Mouse (Mus musculus) ES-Bruce4 (cell line): Measurements from ENCODE around the gene Atxn7l1. TPM values are rescaled to one million over a fixed set of nuclear protein-coding genes. Genes with fewer than 3 reads are reported as not detected.

ENCODE experiments used
- H3K27ac ChIP-seq: 2 replicates; pipeline ENCODE4 v1.5.1; 2012; ENCODE audit warnings: low read length, inconsistent platforms; ENCODE audit not compliant: insufficient read depth
- H3K27me3 ChIP-seq: 2 replicates; pipeline ENCODE4 v1.6.1; 2012; ENCODE audit warnings: mild to moderate bottlenecking, low read length, inconsistent platforms; ENCODE audit not compliant: control insufficient read depth, poor library complexity, insufficient read depth, severe bottlenecking
- H3K36me3 ChIP-seq: 2 replicates; pipeline ENCODE4 v1.6.1; 2012; ENCODE audit warnings: inconsistent platforms, mild to moderate bottlenecking, low read length, moderate library complexity; ENCODE audit not compliant: control insufficient read depth, poor library complexity, insufficient read depth, severe bottlenecking
- H3K4me1 ChIP-seq: one replicate; pipeline ENCODE4 v1.8.1; 2011; ENCODE audit warnings: low read length; ENCODE audit not compliant: control insufficient read depth, insufficient read depth
- H3K4me3 ChIP-seq: 2 replicates; pipeline ENCODE4 v1.5.1; 2011; ENCODE audit warnings: low read depth, mild to moderate bottlenecking, low read length
- H3K9ac ChIP-seq: 2 replicates; pipeline ENCODE4 v1.6.1; 2012; ENCODE audit warnings: low read depth, mild to moderate bottlenecking, inconsistent platforms; ENCODE audit not compliant: poor library complexity, severe bottlenecking
- H3K9me3 ChIP-seq: replicated peaks from 2 replicates; pipeline ENCODE4 v1.6.1; 2012; ENCODE audit warnings: mild to moderate bottlenecking, low read length, inconsistent platforms; ENCODE audit not compliant: control insufficient read depth, poor library complexity, insufficient read depth, severe bottlenecking
- CTCF ChIP-seq: IDR thresholded peaks from one replicate; pipeline ENCODE4 v1.8.1; 2011; ENCODE audit warnings: low read depth, low read length
- EP300 ChIP-seq: IDR thresholded peaks from 2 replicates; pipeline ENCODE4 v1.6.1; 2011; ENCODE audit warnings: low read depth, low read length; ENCODE audit not compliant: insufficient read depth
- POLR2A ChIP-seq: IDR thresholded peaks from one replicate; pipeline ENCODE4 v1.8.1; 2011; ENCODE audit warnings: low read length; ENCODE audit not compliant: insufficient read depth
- polyA plus RNA-seq: library from polyadenylated mRNA; stranded (reverse); fragments of >200 nt; gene quantifications from 2 replicates; pipeline ENCODE4 v1.2.4, GENCODE M21; 2011; ENCODE audit warnings: low read depth; ENCODE audit not compliant: missing spikeins, insufficient read depth, insufficient read length

Gene Atxn7l1
- polyA plus RNA-seq, 1 experiment, result 16.1 TPM

GRCm38 (mm10) chr12:33302523-33303383 lies 155.3 kb downstream of the Atxn7l1 start:
- Histone ChIP-seq H3K4me1 (peaks cover 2% of the 10 kb centered on the region), H3K27me3 (no peaks in the 10 kb centered on the region), H3K36me3 (no peaks in the 10 kb centered on the region), H3K9me3 (no peaks in the 10 kb centered on the region), H3K27ac (no peak overlapping the region), H3K4me3 (peak overlapping the region; percentile 32), H3K9ac (no peak overlapping the region)
- no peak for TF ChIP-seq EP300
- no peak for TF ChIP-seq POLR2A
- no peak for TF ChIP-seq CTCF

- Histone ChIP-seq H3K27me3 (no peaks in the 10 kb centered on the region), H3K27ac (no peak overlapping the region), H3K4me3 (no peak overlapping the region), H3K9ac (no peak overlapping the region), H3K4me1 (peaks cover 2% of the 10 kb centered on the region), H3K9me3 (no peaks in the 10 kb centered on the region), H3K36me3 (no peaks in the 10 kb centered on the region)
- TF ChIP-seq CTCF, result no peak
- TF ChIP-seq POLR2A, result no peak
- TF ChIP-seq EP300, result no peak
Measured at GRCm38 (mm10) chr12:33303384-33303770, 155.9 kb downstream of the Atxn7l1 start.

DNA sequence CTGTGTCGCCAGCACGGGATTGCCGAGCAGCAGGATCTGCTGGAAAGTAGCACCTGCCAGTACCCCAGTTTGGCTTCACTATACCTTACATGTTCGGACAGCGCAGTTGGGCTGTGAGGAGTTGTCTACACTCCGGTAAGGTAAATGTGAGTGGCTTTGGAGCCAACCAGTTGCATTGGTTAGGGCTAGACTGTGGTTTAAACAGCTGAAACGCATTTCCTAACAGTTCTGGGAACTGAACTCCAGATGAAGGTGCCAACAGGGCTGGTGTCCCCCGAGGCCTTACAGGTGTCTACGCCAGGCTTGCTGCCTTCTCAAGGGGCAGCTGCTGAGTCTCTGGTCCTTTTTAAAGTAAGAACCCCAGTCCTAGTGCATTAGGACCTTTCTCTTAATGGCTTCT lies 157.6 kb downstream of the Atxn7l1 start:
- no peaks in the 10 kb centered on the region for H3K27me3 ChIP-seq

GRCm38 (mm10) chr12:33306476-33306875 lies 159.0 kb downstream of the Atxn7l1 start:
- Histone ChIP-seq H3K27me3 (no peaks in the 10 kb centered on the region), H3K9me3 (no peaks in the 10 kb centered on the region), H3K27ac (no peak overlapping the region), H3K4me3 (no peak overlapping the region), H3K36me3 (no peaks in the 10 kb centered on the region), H3K9ac (no peak overlapping the region), H3K4me1 (peaks cover 2% of the 10 kb centered on the region)
- no peak for TF ChIP-seq CTCF
- no peak for TF ChIP-seq EP300
- no peak for TF ChIP-seq POLR2A

More for the DNA sequence above, 157.6 kb downstream of the Atxn7l1 start:
- Histone ChIP-seq H3K27ac (no peak overlapping the region), H3K4me1 (peaks cover 2% of the 10 kb centered on the region), H3K9ac (no peak overlapping the region), H3K36me3 (no peaks in the 10 kb centered on the region), H3K4me3 (no peak overlapping the region), H3K9me3 (no peaks in the 10 kb centered on the region)
- TF ChIP-seq POLR2A (no peak), CTCF (no peak), EP300 (no peak)

GRCm38 (mm10) chr12:33308668-33309067 lies 161.2 kb downstream of the Atxn7l1 start:
- Histone ChIP-seq H3K27me3 (no peaks in the 10 kb centered on the region), H3K9me3 (no peaks in the 10 kb centered on the region), H3K36me3 (no peaks in the 10 kb centered on the region), H3K4me3 (no peak overlapping the region), H3K27ac (no peak overlapping the region), H3K9ac (no peak overlapping the region), H3K4me1 (peaks cover 2% of the 10 kb centered on the region)
- TF ChIP-seq POLR2A (no peak), CTCF (no peak), EP300 (no peak)

- no peak overlapping the region for H3K27ac ChIP-seq
- TF ChIP-seq EP300 (no peak), CTCF (no peak), POLR2A (no peak)
- no peaks in the 10 kb centered on the region for H3K9me3 ChIP-seq
- no peak overlapping the region for H3K9ac ChIP-seq
- H3K4me1 ChIP-seq, result no peaks in the 10 kb centered on the region
- no peaks in the 10 kb centered on the region for H3K27me3 ChIP-seq
- H3K36me3 ChIP-seq, result no peaks in the 10 kb centered on the region
- H3K4me3 ChIP-seq, result no peak overlapping the region
Measured at GRCm38 (mm10) chr12:33313828-33314671, 166.6 kb downstream of the Atxn7l1 start.
